Mouse (Mus musculus) lung, postnatal 0 days (tissue): ENCODE data around the gene Sirt1.

ENCODE experiments used
- CTCF ChIP-seq: IDR thresholded peaks from 2 replicates; pipeline ENCODE4 v1.5.1; 2016; ENCODE audit warnings: antibody characterized with exemption, mild to moderate bottlenecking
- EP300 ChIP-seq: IDR thresholded peaks from 2 replicates; pipeline ENCODE4 v1.6.1; 2016; ENCODE audit warnings: antibody characterized with exemption, mild to moderate bottlenecking, control low read depth

DNA sequence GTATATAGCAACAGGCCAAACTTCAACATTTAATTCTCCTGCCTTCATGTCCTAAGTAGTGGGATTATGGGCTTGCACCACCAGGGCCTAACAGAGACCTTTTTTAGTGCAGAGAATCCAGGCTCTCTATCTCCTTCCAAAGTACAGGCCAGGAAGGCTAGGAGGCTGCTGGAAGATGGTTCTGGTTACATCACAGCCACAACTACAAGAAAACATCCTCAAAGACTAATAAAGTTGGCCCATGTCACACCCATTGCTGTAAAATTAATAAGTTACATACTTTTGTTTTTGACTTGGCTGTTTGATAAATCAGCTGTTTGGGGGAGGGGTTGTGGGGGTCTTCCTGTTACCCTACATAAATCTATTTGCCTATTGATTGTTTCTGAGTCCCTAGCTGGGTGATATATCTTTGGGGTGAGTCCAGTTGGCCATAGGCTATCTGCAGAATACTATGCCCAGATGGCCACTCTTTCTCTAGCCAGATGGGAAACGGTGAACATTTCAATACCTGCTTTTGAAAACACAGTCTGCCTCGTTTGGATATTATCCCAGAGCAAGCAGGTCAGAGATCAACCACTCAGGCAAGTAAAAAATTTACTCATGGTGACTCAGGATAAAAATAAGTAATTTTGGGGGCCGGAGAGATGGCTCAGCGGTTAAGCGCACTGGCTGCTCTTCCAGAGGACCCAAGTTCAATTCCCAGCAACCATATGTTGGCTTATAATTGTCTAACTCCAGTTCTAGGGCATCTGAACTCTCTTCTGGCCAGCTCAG is 21.4 kb upstream of the Sirt1 start:
- TF ChIP-seq CTCF (no peak), EP300 (no peak)
